Mouse (Mus musculus) liver, adult 10 weeks (tissue): Measurements from ENCODE around the gene Gm32717. TPM values are rescaled to one million over a fixed set of nuclear protein-coding genes. Genes with fewer than 3 reads are reported as not detected.

Experiments used
- polyA plus RNA-seq: library from polyadenylated mRNA; stranded (reverse); fragments of 350-450 nt; fragmentation: Illumina TruSeq; extraction: RNeasy Lipid Tissue Mini Kit (QIAGEN cat#74804); gene quantifications from one replicate; pipeline ENCODE4 v1.2.3, GENCODE M21; 2014; ENCODE audit warnings: low read depth, low replicate concordance

Gene Gm32717
- not detected for polyA plus RNA-seq

GRCm38 (mm10) chr10:118240680-118241079 lies at the start of gene Gm32717:
TSS of gene Gm32717 (minus strand) at chr10:118240780.

GRCm38 (mm10) chr10:118258388-118258787 lies 17.8 kb upstream of the Gm32717 start, which contains the start of gene Gm32802:
TSS of gene Gm32802 (plus strand) at chr10:118258688.

GRCm38 (mm10) chr10:118204642-118205041 lies 35.9 kb downstream of the Gm32717 start, which contains the start of gene Il22:
TSS of gene Il22 (plus strand) at chr10:118204942.

Other genes starting within 250 kb of the Gm32717 start
- 1.1 TPM for gene Mdm1, start 99.0 kb downstream of the Gm32717 start, polyA plus RNA-seq
- gene Il22, start 35.8 kb downstream of the Gm32717 start, polyA plus RNA-seq, result not detected
- gene Gm32802, start 17.9 kb upstream of the Gm32717 start, polyA plus RNA-seq, result not detected
- not detected for gene Iltifb, start 54.3 kb upstream of the Gm32717 start, polyA plus RNA-seq
- gene Gm9040, start 86.2 kb upstream of the Gm32717 start, polyA plus RNA-seq, result not detected
- gene Gm9044, start 91.6 kb upstream of the Gm32717 start, polyA plus RNA-seq, result not detected
- not detected for gene Gm9045, start 97.1 kb upstream of the Gm32717 start, polyA plus RNA-seq
- gene Gm9046, start 102.5 kb upstream of the Gm32717 start, polyA plus RNA-seq, result not detected
- not detected for gene Gm9048, start 107.9 kb upstream of the Gm32717 start, polyA plus RNA-seq
- gene Gm9049, start 113.3 kb upstream of the Gm32717 start, polyA plus RNA-seq, result not detected
- gene Ifng, start 200.3 kb upstream of the Gm32717 start, polyA plus RNA-seq, result 0.34 TPM